Mouse (Mus musculus): Measurements from ENCODE around the gene Prkg1. TPM values are rescaled to one million over a fixed set of nuclear protein-coding genes. Genes with fewer than 3 reads are reported as not detected.

Prkg1 gene
- total and polyA plus RNA-seq, 2 experiments from 2014 or later = 5.1 to 9.9 TPM

DNA sequence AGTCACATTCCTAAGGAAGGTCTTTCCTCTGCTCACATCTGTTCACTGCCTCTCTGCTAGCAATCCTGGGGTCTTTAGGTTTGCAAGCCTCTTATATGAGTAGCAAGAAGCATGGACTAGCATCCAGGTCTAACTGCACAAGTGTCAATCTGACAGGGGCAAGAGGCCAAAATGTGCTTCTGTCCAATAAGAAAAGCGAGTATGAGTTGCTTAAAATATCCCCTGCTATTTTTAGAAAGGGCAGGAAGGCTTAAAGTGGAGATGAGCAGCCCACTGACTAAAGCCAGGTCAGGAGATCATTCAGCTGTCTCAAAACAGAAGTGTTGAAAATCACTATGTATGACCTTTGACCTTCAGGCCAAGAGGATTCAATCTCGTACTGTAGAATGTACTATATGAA is 1139.4 kb downstream of the Prkg1 start:
- DNase-seq (ENCODE audit: low spot score) = no peak
- TF ChIP-seq CTCF (IDR thresholded peaks at IDR 0.05) = no peak
- no peak for ATAC-seq (ENCODE audit: low FRiP score)
- WGBS = 77% methylated on average over 2 of the region's 2 CpGs
- Histone ChIP-seq H3K27me3 (ENCODE audit: insufficient read depth, low read length) (no peaks in the 10 kb centered on the region), H3K9ac (replicated peaks; ENCODE audit: low read length, poor library complexity, severe bottlenecking) (no peak overlapping the region), H3K4me1 (ENCODE audit: insufficient read depth, low read length) (no peaks in the 10 kb centered on the region), H3K36me3 (ENCODE audit: insufficient read depth, low read length) (no peaks in the 10 kb centered on the region), H3K4me2 (ENCODE audit: low read depth, low read length, poor library complexity, severe bottlenecking) (no peak overlapping the region), H3K9me3 (ENCODE audit: low read length) (no peaks in the 10 kb centered on the region), H3K27ac (ENCODE audit: low read depth, low read length) (no peak overlapping the region), H3K4me3 (ENCODE audit: low read depth, low read length) (no peak overlapping the region)

GRCm38 (mm10) chr19:30623620-30624019 is 1141.2 kb downstream of the Prkg1 start:
- Histone ChIP-seq H3K27me3 (ENCODE audit: insufficient read depth, low read length) (no peaks in the 10 kb centered on the region), H3K4me2 (ENCODE audit: low read depth, low read length, poor library complexity, severe bottlenecking) (no peak overlapping the region), H3K27ac (ENCODE audit: low read depth, low read length) (no peak overlapping the region), H3K36me3 (ENCODE audit: insufficient read depth, low read length) (no peaks in the 10 kb centered on the region), H3K9me3 (ENCODE audit: low read length) (no peaks in the 10 kb centered on the region), H3K9ac (replicated peaks; ENCODE audit: low read length, poor library complexity, severe bottlenecking) (no peak overlapping the region), H3K4me1 (ENCODE audit: insufficient read depth, low read length) (no peaks in the 10 kb centered on the region), H3K4me3 (ENCODE audit: low read depth, low read length) (no peak overlapping the region)
- no peak for ATAC-seq (ENCODE audit: low FRiP score)
- DNase-seq (ENCODE audit: low spot score) = no peak
- WGBS = 88% methylated on average over 7 of the region's 7 CpGs
- TF ChIP-seq CTCF (IDR thresholded peaks at IDR 0.05) = no peak

GRCm38 (mm10) chr19:30613150-30613865 is 1151.5 kb downstream of the Prkg1 start:
- Histone ChIP-seq H3K27ac (ENCODE audit: low read depth, low read length) (no peak overlapping the region), H3K4me3 (ENCODE audit: low read depth, low read length) (no peak overlapping the region), H3K9me3 (ENCODE audit: low read length) (no peaks in the 10 kb centered on the region), H3K4me1 (ENCODE audit: insufficient read depth, low read length) (no peaks in the 10 kb centered on the region), H3K27me3 (ENCODE audit: insufficient read depth, low read length) (no peaks in the 10 kb centered on the region), H3K4me2 (ENCODE audit: low read depth, low read length, poor library complexity, severe bottlenecking) (no peak overlapping the region), H3K36me3 (ENCODE audit: insufficient read depth, low read length) (no peaks in the 10 kb centered on the region), H3K9ac (replicated peaks; ENCODE audit: low read length, poor library complexity, severe bottlenecking) (no peak overlapping the region)
- TF ChIP-seq CTCF (IDR thresholded peaks at IDR 0.05) = no peak
- ATAC-seq (ENCODE audit: low FRiP score) (no peak), DNase-seq (ENCODE audit: low spot score) (no peak)
- WGBS = 75% methylated on average over 3 of the region's 3 CpGs

- no peak for DNase-seq (ENCODE audit: low spot score)
These were observed 1178.5 kb downstream of the Prkg1 start for GRCm38 (mm10) chr19:30586366-30586765.

DNA sequence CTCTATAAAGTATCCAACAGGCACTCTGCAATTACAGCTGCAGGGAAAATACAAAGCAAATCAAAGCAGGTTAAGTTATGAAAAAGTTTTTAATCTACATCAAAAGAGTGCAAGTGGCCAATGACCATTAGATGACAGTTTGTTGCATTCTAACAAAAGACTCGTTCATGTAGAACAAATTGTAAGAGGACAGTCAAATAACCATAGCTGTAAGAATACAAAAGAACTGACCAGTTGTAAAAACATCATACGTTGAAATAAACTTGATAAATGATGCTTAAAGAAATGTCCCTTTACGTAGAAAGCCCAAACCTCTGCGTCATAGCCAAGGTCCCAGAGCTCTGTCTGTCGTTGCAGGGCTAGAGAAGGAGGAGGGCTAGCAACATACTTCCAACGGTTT is 1200.3 kb downstream of the Prkg1 start:
- 67% methylated on average over 6 of the region's 6 CpGs for WGBS
- DNase-seq (ENCODE audit: low spot score) (no peak), ATAC-seq (ENCODE audit: low FRiP score) (no peak)
- Histone ChIP-seq H3K4me3 (ENCODE audit: low read depth, low read length) (no peak overlapping the region), H3K36me3 (ENCODE audit: insufficient read depth, low read length) (no peaks in the 10 kb centered on the region), H3K4me2 (ENCODE audit: low read depth, low read length, poor library complexity, severe bottlenecking) (no peak overlapping the region), H3K9ac (replicated peaks; ENCODE audit: low read length, poor library complexity, severe bottlenecking) (no peak overlapping the region), H3K9me3 (ENCODE audit: low read length) (no peaks in the 10 kb centered on the region), H3K27me3 (ENCODE audit: insufficient read depth, low read length) (no peaks in the 10 kb centered on the region), H3K27ac (ENCODE audit: low read depth, low read length) (no peak overlapping the region), H3K4me1 (ENCODE audit: insufficient read depth, low read length) (no peaks in the 10 kb centered on the region)
- no peak for TF ChIP-seq CTCF (IDR thresholded peaks at IDR 0.05)

More at GRCm38 (mm10) chr19:30586366-30586765, 1178.5 kb downstream of the Prkg1 start:
- no peak overlapping the region for H3K27ac ChIP-seq (ENCODE audit: low read depth, low read length)
- H3K9me3 ChIP-seq (ENCODE audit: low read length) = no peaks in the 10 kb centered on the region
- no peak overlapping the region for H3K9ac ChIP-seq (replicated peaks; ENCODE audit: low read length, poor library complexity, severe bottlenecking)
- H3K4me1 ChIP-seq (ENCODE audit: insufficient read depth, low read length) = no peaks in the 10 kb centered on the region
- H3K27me3 ChIP-seq (ENCODE audit: insufficient read depth, low read length) = no peaks in the 10 kb centered on the region
- ATAC-seq (ENCODE audit: low FRiP score) = no peak
- H3K36me3 ChIP-seq (ENCODE audit: insufficient read depth, low read length) = no peaks in the 10 kb centered on the region
- H3K4me3 ChIP-seq (ENCODE audit: low read depth, low read length) = no peak overlapping the region
- H3K4me2 ChIP-seq (ENCODE audit: low read depth, low read length, poor library complexity, severe bottlenecking) = no peak overlapping the region
- TF ChIP-seq CTCF (IDR thresholded peaks at IDR 0.05) = no peak
- 48% methylated on average over 3 of the region's 3 CpGs for WGBS

DNA sequence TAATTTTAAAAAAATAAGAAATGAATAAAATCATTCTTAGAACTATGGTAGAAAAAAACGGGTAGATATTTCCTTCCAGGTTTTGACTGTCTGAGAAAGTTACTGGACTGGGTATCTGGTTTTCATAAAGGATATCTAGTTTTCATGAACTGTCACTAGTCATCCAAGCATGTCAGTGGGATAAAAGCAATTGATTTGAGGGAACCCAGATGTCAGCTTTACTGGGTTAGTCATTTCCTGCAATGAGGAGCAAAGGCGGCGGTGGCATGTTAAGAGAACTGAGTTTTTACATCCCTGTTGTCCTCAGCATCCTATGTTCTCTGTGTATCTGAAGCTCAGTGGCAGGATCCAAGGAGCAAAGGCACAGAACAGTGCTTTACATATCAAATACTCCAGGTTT is 1201.0 kb downstream of the Prkg1 start:
- ATAC-seq (ENCODE audit: low FRiP score) (no peak), DNase-seq (ENCODE audit: low spot score) (no peak)
- Histone ChIP-seq H3K9me3 (ENCODE audit: low read length) (no peaks in the 10 kb centered on the region), H3K27ac (ENCODE audit: low read depth, low read length) (no peak overlapping the region), H3K4me2 (ENCODE audit: low read depth, low read length, poor library complexity, severe bottlenecking) (no peak overlapping the region), H3K27me3 (ENCODE audit: insufficient read depth, low read length) (no peaks in the 10 kb centered on the region), H3K9ac (replicated peaks; ENCODE audit: low read length, poor library complexity, severe bottlenecking) (no peak overlapping the region), H3K36me3 (ENCODE audit: insufficient read depth, low read length) (no peaks in the 10 kb centered on the region), H3K4me3 (ENCODE audit: low read depth, low read length) (no peak overlapping the region), H3K4me1 (ENCODE audit: insufficient read depth, low read length) (no peaks in the 10 kb centered on the region)
- no peak for TF ChIP-seq CTCF (IDR thresholded peaks at IDR 0.05)
- 89% methylated on average over 3 of the region's 3 CpGs for WGBS

Data from midbrain, postnatal 0 days (tissue).